Mouse (Mus musculus) forebrain, embryonic 14.5 days (tissue): ENCODE measurements around the gene Fpgs. TPM values are rescaled to one million over a fixed set of nuclear protein-coding genes. Genes with fewer than 3 reads are reported as not detected.
A peak's percentile ranks its signal among the peaks of the same experiment; 100 is the strongest.

Source experiments
- ATAC-seq: fragments of 200-750 bp; cut with Nextera tagmentation; 2 replicates; pipeline ENCODE4 v1.8.0; 2017; ENCODE audit warnings: mild to moderate bottlenecking, moderate library complexity
- DNase-seq: peaks from one replicate; pipeline ENCODE4 v3.0.0-alpha.2; 2015; ENCODE audit warnings: low spot score
- H3K27ac ChIP-seq: fragments of 300-500 bp; sonication (generic); 2 replicates; pipeline ENCODE4 v1.5.1; 2014; ENCODE audit warnings: low read depth, mild to moderate bottlenecking, control low read depth, low read length, moderate library complexity
- H3K27me3 ChIP-seq: fragments of 300-500 bp; sonication (generic); replicated peaks from 2 replicates; pipeline ENCODE4 v1.6.1; 2014; ENCODE audit warnings: low read length, control low read depth, mixed read lengths; ENCODE audit not compliant: control insufficient read depth, insufficient read depth
- H3K36me3 ChIP-seq: fragments of 300-500 bp; sonication (generic); 2 replicates; pipeline ENCODE4 v1.6.1; 2014; ENCODE audit warnings: low read length, control low read depth; ENCODE audit not compliant: control insufficient read depth, insufficient read depth
- H3K4me1 ChIP-seq: fragments of 300-500 bp; sonication (generic); 2 replicates; pipeline ENCODE4 v1.6.1; 2014; ENCODE audit warnings: antibody characterized with exemption, low read length, control low read depth; ENCODE audit not compliant: control insufficient read depth, insufficient read depth
- H3K4me2 ChIP-seq: fragments of 300-500 bp; sonication (generic); 2 replicates; pipeline ENCODE4 v1.6.1; 2014; ENCODE audit warnings: mild to moderate bottlenecking, control low read depth, low read length
- H3K4me3 ChIP-seq: fragments of 300-500 bp; sonication (generic); 2 replicates; pipeline ENCODE4 v1.5.1; 2014; ENCODE audit warnings: low read depth, low read length, control low read depth
- H3K9ac ChIP-seq: fragments of 300-500 bp; sonication (generic); 2 replicates; pipeline ENCODE4 v1.6.1; 2014; ENCODE audit warnings: mild to moderate bottlenecking, low read length, control low read depth, moderate library complexity
- H3K9me3 ChIP-seq: fragments of 300-500 bp; sonication (generic); replicated peaks from 2 replicates; pipeline ENCODE4 v1.6.1; 2016; ENCODE audit warnings: low read length, control low read depth, mixed read lengths; ENCODE audit not compliant: control insufficient read depth
- WGBS: fragments of 180-500 bp; shearing (Covaris S2); extraction: QIAGEN DNeasy Blood & Tissue Kit; methylation state at CpG from one replicate; pipeline ENCODE4 v1.1.7; 2014; 5-methylcytosine and 5-hydroxymethylcytosine counted together
- polyA plus RNA-seq: library from polyadenylated mRNA; unstranded; fragments of >200 nt; fragmentation: Nextera tagmentation; extraction: Ambion mirVana; gene quantifications from 2 replicates; pipeline ENCODE4 v1.2.1, GENCODE M21; 2014

The Fpgs gene
- polyA plus RNA-seq, 1 experiment from 2014 or later = 10.9 TPM

- Histone ChIP-seq H3K27me3 (no peaks in the 10 kb centered on the region), H3K9me3 (no peaks in the 10 kb centered on the region), H3K4me1 (no peaks in the 10 kb centered on the region), H3K36me3 (no peaks in the 10 kb centered on the region), H3K4me2 (no peak overlapping the region), H3K9ac (no peak overlapping the region), H3K4me3 (no peak overlapping the region), H3K27ac (no peak overlapping the region)
- DNase-seq (no peak), ATAC-seq (no peak)
- WGBS = 92% methylated on average over 3 of the region's 3 CpGs
These were observed 16.1 kb upstream of the Fpgs start for GRCm38 (mm10) chr2:32720053-32720452.

DNA sequence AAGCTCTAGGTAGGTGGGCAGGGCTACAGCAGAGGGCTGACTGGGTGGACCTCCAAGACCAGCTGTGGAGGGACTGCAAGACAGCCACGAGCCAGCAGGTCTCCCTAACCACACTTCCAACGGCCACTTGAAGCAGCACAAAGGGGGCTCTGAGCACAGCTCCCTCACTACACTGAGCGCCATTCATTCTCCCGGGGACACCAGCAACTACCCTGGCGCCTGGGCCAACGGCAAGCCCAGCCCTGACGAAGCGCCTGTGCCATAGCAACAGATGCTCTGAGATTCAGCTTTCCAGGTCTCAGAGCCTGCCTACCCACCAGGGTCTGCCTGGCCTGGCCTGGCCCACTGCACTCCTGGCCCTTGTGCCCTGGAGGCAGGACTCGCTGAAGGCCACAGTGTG lies 14.8 kb upstream of the Fpgs start:
- Histone ChIP-seq H3K9ac (no peak overlapping the region; the same call in 1 of the 2 replicates), H3K27me3 (no peaks in the 10 kb centered on the region), H3K4me1 (peaks cover 4% of the 10 kb centered on the region), H3K9me3 (no peaks in the 10 kb centered on the region), H3K4me2 (no peak overlapping the region), H3K4me3 (no peak overlapping the region), H3K27ac (no peak overlapping the region), H3K36me3 (no peaks in the 10 kb centered on the region)
- peak; percentile 51 for ATAC-seq
- no peak for DNase-seq
- 33% methylated on average over 9 of the region's 9 CpGs for WGBS

DNA sequence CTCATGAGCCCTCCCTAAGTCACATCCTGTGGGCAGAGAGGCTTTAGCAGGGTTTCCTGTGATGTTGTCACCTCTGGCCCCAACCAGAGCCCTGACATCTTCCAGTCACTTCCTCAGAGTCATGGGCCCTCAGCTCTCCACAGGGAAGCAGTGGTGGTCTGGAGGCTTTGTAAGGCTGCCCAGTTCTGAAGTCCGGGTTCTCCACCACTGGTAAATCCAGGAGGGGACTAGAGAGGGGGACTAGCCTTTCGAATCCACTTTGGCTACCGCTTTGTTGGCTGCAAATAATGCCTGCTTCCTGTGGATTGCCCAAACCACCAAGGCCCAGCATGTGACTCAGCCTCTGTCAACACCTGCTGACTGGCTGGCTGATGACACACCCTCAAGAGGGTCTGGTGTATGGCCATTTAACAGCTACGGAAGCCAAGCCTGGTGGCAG lies 11.1 kb upstream of the Fpgs start:
- no peak for DNase-seq
- H3K4me1 ChIP-seq = peaks cover 14% of the 10 kb centered on the region
- H3K9me3 ChIP-seq = no peaks in the 10 kb centered on the region
- H3K27me3 ChIP-seq = no peaks in the 10 kb centered on the region
- no peak overlapping the region for H3K27ac ChIP-seq
- H3K4me3 ChIP-seq = no peak overlapping the region
- peaks cover 14% of the 10 kb centered on the region for H3K36me3 ChIP-seq
- ATAC-seq = no peak
- WGBS = 65% methylated on average over 4 of the region's 4 CpGs
- H3K4me2 ChIP-seq = no peak overlapping the region
- no peak overlapping the region for H3K9ac ChIP-seq

DNA sequence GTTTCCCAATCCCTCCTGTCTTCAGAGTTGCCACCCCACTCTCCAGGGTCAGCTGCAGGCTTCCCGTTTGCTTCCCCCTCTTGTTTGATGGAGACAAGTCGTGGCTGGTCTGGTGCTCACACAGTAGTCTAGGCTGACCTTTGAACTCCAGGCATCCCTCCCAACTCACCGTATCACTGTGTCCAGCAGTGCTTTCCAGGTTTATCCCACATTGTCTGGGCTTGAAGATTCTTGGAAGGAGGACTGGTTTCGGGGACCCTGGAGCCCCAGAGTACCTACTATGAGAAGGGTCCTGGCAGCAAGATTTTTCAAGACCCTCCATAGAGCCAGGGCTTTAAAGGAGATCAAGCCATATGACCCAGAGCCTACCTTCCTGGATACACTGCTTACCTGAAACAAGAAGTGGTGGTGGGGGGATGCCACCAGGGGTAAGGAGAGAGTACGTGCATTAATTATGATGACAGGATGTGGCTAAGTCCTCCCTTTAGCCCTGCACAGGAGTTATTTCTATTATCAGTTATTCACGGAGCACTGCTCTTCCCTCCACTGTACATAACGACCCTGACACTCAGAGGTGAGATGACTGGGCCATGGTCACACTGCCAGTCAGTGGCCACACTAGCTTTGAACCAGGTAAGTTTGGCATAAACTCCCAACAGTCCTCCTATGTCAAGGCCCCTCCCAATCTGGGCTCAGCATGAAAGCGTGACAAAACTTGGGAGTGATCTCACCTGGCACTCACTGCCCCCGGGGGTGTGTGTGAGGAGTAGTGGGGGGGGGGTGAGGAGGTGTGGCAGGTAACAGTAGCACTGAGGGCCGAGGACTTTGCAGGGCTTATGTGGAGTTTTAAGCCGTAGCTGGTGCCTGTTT lies 10.4 kb upstream of the Fpgs start:
- Histone ChIP-seq H3K27me3 (no peaks in the 10 kb centered on the region), H3K27ac (peak overlapping the region; percentile 97), H3K9me3 (no peaks in the 10 kb centered on the region), H3K4me2 (no peak overlapping the region), H3K4me3 (no peak overlapping the region), H3K9ac (peak overlapping the region; percentile 72), H3K36me3 (peaks cover 20% of the 10 kb centered on the region), H3K4me1 (peaks cover 14% of the 10 kb centered on the region)
- DNase-seq (no peak), ATAC-seq (no peak)
- WGBS = 64% methylated on average over 11 of the region's 11 CpGs

GRCm38 (mm10) chr2:32712934-32713817 lies 9.2 kb upstream of the Fpgs start, which contains the start of gene Cdk9:
Cdk9 (minus strand) TSS chr2:32713076.
- DNase-seq (peak; percentile 93), ATAC-seq (peak; percentile 92)
- peaks cover 14% of the 10 kb centered on the region for H3K4me1 ChIP-seq
- peaks cover 31% of the 10 kb centered on the region for H3K36me3 ChIP-seq
- H3K27ac ChIP-seq = peak within 1 kb of the TSS; percentile 97
- no peaks in the 10 kb centered on the region for H3K27me3 ChIP-seq
- H3K4me2 ChIP-seq = peak within 1 kb of the TSS; percentile 90
- peak within 1 kb of the TSS; percentile 72 for H3K9ac ChIP-seq
- under 1% methylated on average over 44 of the region's 79 CpGs for WGBS
- no peaks in the 10 kb centered on the region for H3K9me3 ChIP-seq
- H3K4me3 ChIP-seq = peak within 1 kb of the TSS; percentile 89

DNA sequence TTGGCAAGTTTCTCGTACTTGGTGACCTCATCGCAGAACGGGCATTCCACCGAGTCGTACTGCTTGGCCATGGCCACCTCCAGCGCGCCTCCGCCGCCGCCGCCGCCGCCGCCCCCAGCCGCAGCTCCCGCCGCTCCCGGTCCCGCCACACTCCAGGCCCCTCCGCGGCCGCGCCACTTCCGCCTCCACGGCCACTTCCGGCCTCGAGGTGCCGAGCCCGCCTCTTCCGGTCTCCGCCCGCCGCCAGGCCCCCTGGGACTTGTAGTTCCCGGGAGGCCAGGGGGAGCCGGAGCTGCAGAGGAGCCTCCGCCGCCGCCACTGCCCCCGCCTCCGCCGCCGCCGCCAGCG lies 8.6 kb upstream of the Fpgs start:
- Histone ChIP-seq H3K27ac (peak overlapping the region; percentile 97), H3K4me1 (peaks cover 14% of the 10 kb centered on the region), H3K9me3 (no peaks in the 10 kb centered on the region), H3K36me3 (peaks cover 37% of the 10 kb centered on the region), H3K4me2 (peak overlapping the region; percentile 90), H3K4me3 (peak overlapping the region; percentile 89), H3K9ac (peak overlapping the region; percentile 72), H3K27me3 (no peaks in the 10 kb centered on the region)
- ATAC-seq = peak; percentile 91
- WGBS = under 1% methylated on average over 28 of the region's 44 CpGs
- peak; percentile 95 for DNase-seq

GRCm38 (mm10) chr2:32712108-32712551 lies 8.2 kb upstream of the Fpgs start:
- Histone ChIP-seq H3K27me3 (no peaks in the 10 kb centered on the region), H3K4me2 (peak overlapping the region; percentile 90), H3K36me3 (peaks cover 42% of the 10 kb centered on the region), H3K4me3 (peak overlapping the region; percentile 89), H3K9me3 (no peaks in the 10 kb centered on the region), H3K9ac (peak overlapping the region; percentile 72), H3K4me1 (peaks cover 14% of the 10 kb centered on the region), H3K27ac (peak overlapping the region; percentile 97)
- DNase-seq = peak; percentile 41
- WGBS = under 1% methylated on average over 41 of the region's 41 CpGs
- peak; percentile 16 for ATAC-seq

GRCm38 (mm10) chr2:32711301-32712056 lies 7.5 kb upstream of the Fpgs start:
- Histone ChIP-seq H3K4me1 (peaks cover 14% of the 10 kb centered on the region), H3K4me3 (peak overlapping the region; percentile 89), H3K4me2 (peak overlapping the region; percentile 90), H3K9ac (peak overlapping the region; percentile 72), H3K27me3 (no peaks in the 10 kb centered on the region), H3K27ac (no peak overlapping the region), H3K36me3 (peaks cover 48% of the 10 kb centered on the region), H3K9me3 (no peaks in the 10 kb centered on the region)
- DNase-seq (no peak), ATAC-seq (no peak)
- WGBS = 31% methylated on average over 9 of the region's 9 CpGs
